Mouse (Mus musculus) ovary, postnatal 10 days (tissue): ENCODE data around the gene Cd320.
A peak's percentile ranks its signal among the peaks of the same experiment; 100 is the strongest.
"Not testable (repeated sequence)": the region's sequence is repeated elsewhere in the genome, so short reads cannot be mapped to it uniquely, and the experiment has no call there.

ENCODE experiments used
- DNase-seq: peaks from one replicate; pipeline ENCODE4 v3.0.0; 2022; ENCODE audit warnings: low spot score

Cd320 gene

GRCm38 (mm10) chr17:33842966-33843795 is at the start of gene Cd320:
Gene Cd320, plus strand, starts transcription at chr17:33843091.
- peak; percentile 80 for DNase-seq

- no peak for DNase-seq
Measured at GRCm38 (mm10) chr17:33798306-33798705, 44.6 kb upstream of the Cd320 start.

GRCm38 (mm10) chr17:33799277-33799676 is 43.6 kb upstream of the Cd320 start:
- DNase-seq: no peak

- DNase-seq: no peak
Measured at GRCm38 (mm10) chr17:33802221-33802620, 40.7 kb upstream of the Cd320 start.

- no peak for DNase-seq
Measured at GRCm38 (mm10) chr17:33804205-33804604, 38.7 kb upstream of the Cd320 start.

GRCm38 (mm10) chr17:33804745-33805144 is 38.1 kb upstream of the Cd320 start:
- DNase-seq: no peak

- no peak for DNase-seq
Measured at GRCm38 (mm10) chr17:33807181-33807888, 35.6 kb upstream of the Cd320 start.

GRCm38 (mm10) chr17:33808192-33808591 is 34.7 kb upstream of the Cd320 start:
- DNase-seq: no peak

- peak; percentile 97 for DNase-seq
Measured at GRCm38 (mm10) chr17:33810334-33811141, 32.4 kb upstream of the Cd320 start, which contains the start of gene Kank3. Gene Kank3, plus strand, starts transcription at chr17:33810519.

GRCm38 (mm10) chr17:33811142-33811516 is 31.8 kb upstream of the Cd320 start:
- DNase-seq: no peak

GRCm38 (mm10) chr17:33812475-33812874 is 30.4 kb upstream of the Cd320 start:
- DNase-seq: no peak

- no peak for DNase-seq
Measured at GRCm38 (mm10) chr17:33812990-33813389, 29.9 kb upstream of the Cd320 start.

GRCm38 (mm10) chr17:33815399-33815798 is 27.5 kb upstream of the Cd320 start:
- no peak for DNase-seq

- no peak for DNase-seq
Measured at GRCm38 (mm10) chr17:33816612-33817011, 26.3 kb upstream of the Cd320 start.

- peak; percentile 60 for DNase-seq
Measured at GRCm38 (mm10) chr17:33817184-33817968, 25.5 kb upstream of the Cd320 start.

GRCm38 (mm10) chr17:33817969-33818643 is 24.8 kb upstream of the Cd320 start:
- peak; percentile 44 for DNase-seq

- DNase-seq: no peak
Measured at GRCm38 (mm10) chr17:33822436-33822959, 20.4 kb upstream of the Cd320 start.

- not testable (repeated sequence) for DNase-seq
Measured at GRCm38 (mm10) chr17:33823171-33823570, 19.7 kb upstream of the Cd320 start.

GRCm38 (mm10) chr17:33824084-33824996 is 18.6 kb upstream of the Cd320 start, which contains the start of the genes Rps28 and Ndufa7:
Gene Rps28, minus strand, starts transcription at chr17:33824562.
Gene Ndufa7, plus strand, starts transcription at chr17:33824572.
- DNase-seq: peak; percentile 95

GRCm38 (mm10) chr17:33824997-33825330 is 17.9 kb upstream of the Cd320 start:
- DNase-seq: not testable (repeated sequence)
